Mouse (Mus musculus) T-helper 17 cell (primary cell): ENCODE data around the gene Fbxo17.

Source experiments
- in situ Hi-C, 2 experiments: fragments of 300-600 bp; cut with MboI, MseI; formaldehyde crosslinking; loops; 1 replicate in 1 of 2; 2 replicates in 1 of 2; pipeline ENCODE4 v1.15.1; 2025; ENCODE audit warnings: high pct_unique_total_duplicates in 2 of 2

Fbxo17 gene

GRCm38 (mm10) chr7:28717726-28718125 lies 1.1 kb downstream of the Fbxo17 start:
- in situ Hi-C loops, result no loop called here

DNA sequence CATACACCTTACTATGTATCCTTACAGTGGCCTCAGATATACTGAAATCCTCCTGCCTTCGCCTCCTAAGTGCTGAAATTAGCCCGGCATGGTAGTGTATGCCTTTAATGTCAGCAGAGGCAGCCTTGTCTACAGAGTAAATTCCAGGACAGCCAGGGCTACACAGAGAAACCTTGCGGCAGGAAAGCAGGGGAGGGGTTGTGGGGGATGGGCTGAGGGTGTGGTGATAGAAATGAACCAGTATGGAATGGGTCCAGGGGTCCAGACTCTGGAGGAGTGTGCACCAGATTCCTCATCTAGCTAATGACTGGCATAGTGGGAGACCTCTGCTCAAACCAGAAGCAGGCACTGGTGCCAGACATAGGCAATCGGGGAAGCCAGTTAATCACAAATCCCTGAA lies 2.6 kb downstream of the Fbxo17 start:
- in situ Hi-C loops, result no loop called here

DNA sequence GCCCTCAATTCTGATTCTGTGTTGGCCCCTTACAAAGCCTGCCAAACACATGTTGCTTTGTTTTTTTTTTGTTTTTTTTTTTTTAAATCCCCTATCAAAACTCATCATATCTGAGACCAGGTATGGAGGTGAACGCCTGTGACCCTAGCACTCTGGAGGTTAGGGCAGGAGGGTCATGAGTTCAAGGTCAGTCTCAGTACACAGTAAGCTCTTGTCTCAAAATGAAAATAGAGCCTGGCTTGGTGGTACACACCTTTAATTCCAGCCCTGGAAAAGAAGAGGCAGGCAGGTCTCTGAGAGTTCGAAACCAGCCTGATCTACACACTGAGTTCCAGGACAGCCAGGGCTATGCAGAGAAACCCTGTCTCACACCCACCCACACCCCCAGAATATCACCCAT lies 3.0 kb downstream of the Fbxo17 start:
- in situ Hi-C loops, result no loop called here

GRCm38 (mm10) chr7:28720753-28721537 lies 4.3 kb downstream of the Fbxo17 start:
- in situ Hi-C loops, result no loop called here

DNA sequence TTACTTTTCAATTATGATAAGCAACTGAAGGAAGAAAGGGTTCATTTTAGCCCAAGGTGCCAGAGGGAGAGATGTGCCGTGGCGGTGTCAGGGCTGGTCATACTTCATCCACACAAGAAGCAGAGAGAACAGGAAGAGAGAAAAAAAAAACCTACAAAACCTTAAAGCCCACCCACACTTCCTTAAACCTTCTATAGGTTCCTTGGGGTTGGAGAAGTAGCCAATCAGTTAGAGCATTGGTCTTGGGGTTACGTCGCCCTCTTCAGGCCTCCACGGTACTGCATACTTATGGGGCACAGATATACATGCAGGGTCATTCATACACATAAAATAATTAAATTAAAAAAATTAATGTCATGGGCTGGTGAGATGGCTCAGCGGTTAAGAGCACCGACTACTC lies 5.5 kb downstream of the Fbxo17 start:
- in situ Hi-C loops, result no loop called here

DNA sequence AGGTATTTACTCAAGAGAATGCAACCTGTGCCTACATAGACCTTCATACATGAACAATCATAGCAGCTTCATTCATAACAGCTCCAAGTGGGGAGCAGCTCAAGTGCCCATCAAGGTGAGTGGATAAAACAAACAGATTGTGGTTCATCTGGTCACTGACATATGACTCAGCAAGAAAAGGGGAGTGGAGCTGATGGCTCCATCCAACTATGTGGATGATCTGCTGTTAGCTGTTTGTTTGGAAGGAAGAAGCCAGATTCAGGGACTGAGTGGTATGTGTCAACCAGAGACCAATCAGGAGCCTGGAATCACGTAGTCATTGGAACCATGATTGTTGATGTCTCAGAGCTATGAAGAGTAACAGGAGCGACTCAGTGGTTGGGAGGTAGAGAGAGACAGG lies 8.0 kb downstream of the Fbxo17 start:
- in situ Hi-C loops, result loop anchor here in 1 of 2 experiments (5.0 kb wide), 1 partner anchor 117 kb away; no protein-coding TSS in a partner anchor

DNA sequence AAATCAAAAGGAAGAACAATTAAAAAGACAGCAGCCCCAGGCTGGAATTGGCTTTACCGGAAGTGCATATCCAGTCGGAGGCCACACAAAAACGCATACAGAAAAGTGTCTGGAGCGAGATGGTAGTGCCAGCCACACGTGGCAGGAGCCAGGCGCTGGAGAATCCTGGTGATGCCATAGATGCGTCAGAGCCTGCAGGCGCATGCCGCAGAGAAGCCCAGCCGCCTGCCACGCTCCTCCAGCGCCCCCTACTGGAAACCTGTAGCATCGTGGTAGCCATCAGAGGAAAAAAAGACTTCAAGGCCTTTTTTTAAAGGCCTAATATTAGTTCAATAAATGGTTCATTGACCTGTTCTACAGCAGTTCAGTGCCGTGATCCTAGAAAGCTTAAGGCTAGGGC lies 10.0 kb downstream of the Fbxo17 start:
- in situ Hi-C loops, result loop anchor here in 1 of 2 experiments (5.0 kb wide), 1 partner anchor 119 kb away; no protein-coding TSS in a partner anchor

DNA sequence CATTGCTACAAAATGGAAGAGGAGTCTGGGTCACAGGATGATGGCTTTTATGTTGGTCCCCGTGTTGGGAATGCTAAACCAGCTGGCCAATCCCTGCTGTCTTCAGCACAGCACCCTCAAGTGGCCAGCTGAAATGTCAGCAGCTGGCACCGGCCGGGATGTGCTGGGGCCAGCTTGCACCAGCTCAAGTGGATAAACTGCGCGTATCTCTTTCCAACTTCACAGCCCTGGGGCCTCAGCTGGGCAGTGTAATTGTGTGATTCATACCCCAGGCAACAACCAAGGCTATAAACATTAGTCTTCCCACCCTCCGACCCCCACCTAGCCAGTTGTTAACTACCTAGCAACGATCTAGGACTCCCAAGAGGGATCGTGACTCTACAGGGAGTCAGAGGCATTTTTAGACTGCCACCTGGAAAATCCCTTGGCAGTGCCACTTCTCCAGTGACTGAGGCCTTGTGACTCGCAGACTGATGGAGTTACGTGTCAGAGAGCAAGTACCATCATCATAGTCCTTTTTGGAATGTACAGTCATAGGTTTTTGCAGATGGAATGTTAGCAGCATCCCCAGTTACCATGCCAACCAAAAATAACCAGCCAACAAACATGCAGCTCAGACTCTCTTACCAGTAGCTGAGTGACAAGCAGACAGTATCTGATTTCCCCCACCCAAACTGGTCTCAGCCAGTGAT lies 11.2 kb downstream of the Fbxo17 start:
- in situ Hi-C loops, result loop anchor here in 1 of 2 experiments (5.0 kb wide), 1 partner anchor 120 kb away; no protein-coding TSS in a partner anchor

DNA sequence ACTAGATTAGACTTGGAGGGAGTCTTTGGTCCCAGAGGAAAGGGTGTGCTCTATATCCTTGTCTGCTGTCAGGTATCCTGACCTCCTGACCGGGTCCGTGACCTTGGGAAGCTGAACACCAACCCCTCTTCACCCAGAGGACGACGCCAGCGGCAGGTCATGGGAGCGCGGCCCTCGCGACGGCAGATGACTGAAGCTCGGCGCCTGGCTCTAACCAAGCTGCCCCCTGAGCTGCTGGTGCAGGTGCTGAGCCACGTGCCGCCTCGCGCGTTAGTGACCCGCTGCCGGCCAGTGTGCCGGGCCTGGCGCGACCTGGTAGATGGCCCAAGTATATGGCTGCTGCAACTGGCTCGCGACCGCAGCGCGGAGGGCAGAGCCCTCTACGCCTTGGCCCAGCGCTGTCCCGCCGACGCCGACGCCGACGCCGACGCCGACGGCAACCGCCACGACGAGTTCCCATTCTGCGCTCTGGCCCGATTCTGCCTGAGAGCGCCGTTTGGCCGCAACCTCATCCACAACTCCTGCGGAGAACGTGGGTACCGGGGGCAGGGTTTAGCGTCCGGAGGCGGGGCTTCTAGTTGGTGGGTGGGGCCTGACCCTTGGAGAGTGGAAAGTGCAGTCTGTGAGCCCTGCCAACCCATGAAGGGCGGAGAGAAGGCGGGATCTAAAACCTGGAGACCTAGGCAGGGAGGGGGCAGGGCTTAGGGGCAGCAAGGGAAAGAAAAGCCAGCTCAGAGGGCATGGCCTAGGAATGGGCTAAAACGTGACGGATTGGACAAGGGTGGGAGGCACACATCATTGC lies 15.9 kb downstream of the Fbxo17 start:
- in situ Hi-C loops, result no loop called here

DNA sequence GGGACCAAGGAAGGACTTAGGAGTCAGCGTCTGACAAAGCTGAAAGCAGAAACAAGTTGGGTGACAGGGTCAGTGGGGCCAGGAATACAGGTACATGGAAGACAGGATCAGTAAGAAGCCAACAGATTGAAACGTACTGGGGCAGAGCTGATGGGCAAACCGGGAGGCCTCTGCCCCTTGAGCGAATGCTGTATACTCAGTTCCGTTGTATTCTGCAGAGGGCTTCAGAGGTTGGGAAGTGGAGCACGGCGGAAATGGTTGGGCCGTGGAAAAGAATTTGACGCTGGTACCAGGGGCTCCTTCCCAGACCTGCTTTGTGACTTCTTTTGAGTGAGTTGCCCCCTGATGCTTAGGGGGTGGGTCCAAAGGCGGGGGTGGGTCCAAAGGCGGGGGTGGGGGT lies 16.6 kb downstream of the Fbxo17 start:
- in situ Hi-C loops, result no loop called here

GRCm38 (mm10) chr7:28735701-28736100 lies 19.1 kb downstream of the Fbxo17 start:
- in situ Hi-C loops, result no loop called here

DNA sequence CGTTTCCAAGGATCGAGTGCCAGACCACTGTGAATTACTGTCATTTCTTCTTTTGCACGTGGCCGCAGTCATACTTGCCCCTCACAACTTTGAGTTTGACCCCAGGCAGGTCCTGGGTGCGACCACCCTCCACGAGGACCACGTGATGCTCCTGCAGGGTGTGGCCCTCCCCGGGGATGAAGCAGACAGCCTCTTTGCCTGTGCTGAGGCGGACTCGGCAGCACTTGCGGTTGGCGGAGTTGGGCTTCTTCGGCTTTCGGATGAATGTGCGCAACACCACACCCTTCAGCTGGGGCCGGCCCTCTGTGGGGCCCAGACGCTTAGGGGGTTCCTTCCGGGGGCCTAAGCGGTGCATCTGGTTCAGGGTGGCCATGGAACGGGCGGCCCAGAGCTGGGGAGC lies 23.2 kb downstream of the Fbxo17 start:
- in situ Hi-C loops, result no loop called here

DNA sequence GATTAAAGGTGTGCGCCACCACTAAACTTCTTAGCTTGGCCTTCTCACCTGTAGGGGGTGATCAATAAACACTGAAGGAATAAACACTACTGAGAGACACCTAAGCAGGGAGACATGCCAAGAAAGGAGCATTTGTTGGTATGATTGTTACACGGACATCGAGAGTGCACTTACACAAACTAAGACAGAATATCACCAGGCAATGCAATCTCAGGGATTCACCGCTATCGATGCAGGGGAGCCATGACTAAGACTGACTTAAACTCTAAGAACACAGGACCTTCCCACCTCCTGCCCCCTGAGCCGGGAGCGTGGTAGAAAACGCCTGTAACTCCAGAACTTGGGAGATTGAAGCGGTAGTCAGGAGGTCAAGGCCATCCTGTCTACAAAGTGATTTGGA lies 24.3 kb downstream of the Fbxo17 start:
- in situ Hi-C loops, result no loop called here

DNA sequence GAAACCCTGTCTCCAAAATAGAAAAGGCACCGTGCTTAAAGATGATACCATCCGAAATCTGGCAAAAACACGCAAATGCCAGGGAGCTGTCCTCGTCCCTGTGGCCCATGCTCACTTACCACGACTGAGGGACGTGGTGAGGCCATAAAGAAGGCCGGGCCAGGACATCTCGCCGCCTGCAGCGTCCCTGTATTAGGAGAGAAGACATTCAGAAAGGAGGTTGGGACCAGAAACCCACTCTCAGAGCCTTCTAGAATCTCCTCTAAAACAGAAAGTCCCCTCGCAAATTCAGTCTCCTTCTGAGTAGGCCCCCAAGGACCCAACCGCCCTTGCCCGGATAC lies 24.7 kb downstream of the Fbxo17 start:
- in situ Hi-C loops, result no loop called here

GRCm38 (mm10) chr7:28741709-28742438 lies 25.3 kb downstream of the Fbxo17 start, which contains the start of the genes Mrps12 and Sars2:
Gene Mrps12, minus strand, starts transcription at chr7:28741820.
Gene Sars2, plus strand, starts transcription at chr7:28741992.
- in situ Hi-C loops, result no loop called here

DNA sequence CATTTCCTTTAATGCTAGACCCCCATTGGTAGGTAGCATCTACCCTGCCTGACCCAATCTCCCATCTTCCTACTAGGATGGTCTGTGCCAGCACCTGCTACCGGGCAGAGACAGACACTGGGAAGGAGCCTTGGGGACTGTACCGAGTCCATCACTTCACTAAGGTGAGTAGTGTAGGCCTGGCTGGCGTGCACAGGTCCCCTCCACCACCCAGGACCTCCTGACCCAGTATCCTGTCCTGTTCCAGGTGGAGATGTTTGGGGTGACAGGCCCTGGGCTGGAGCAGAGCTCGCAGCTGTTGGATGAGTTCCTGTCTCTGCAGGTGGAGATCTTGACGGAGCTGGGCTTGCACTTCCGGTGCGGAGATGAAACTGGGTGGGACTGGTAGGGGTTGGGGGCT lies 33.3 kb downstream of the Fbxo17 start:
- in situ Hi-C loops, result no loop called here

DNA sequence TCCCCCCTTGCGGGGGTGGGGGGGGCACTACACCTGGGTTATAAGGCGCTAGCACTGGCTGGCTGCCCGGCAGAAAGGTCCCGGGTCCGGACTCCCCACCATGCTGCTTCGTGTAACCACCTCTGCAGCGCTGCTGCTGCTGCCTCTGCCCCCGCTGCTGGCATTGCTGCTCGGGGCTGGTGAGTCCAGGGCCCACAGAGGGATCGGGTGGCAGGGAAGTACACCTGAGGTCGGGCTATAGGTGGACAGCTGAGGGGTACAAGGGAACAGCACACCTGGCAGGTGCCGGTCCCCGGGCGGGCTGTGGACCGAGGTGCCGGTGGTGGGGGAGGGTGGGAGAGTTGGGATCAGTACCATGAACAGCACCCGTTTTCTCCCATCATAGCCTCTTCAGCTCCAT lies 39.5 kb downstream of the Fbxo17 start, which contains the start of gene Ccer2:
TSS of gene Ccer2 (plus strand) at position 96 of the 400 bp plus-strand sequence.
- in situ Hi-C loops, result no loop called here

DNA sequence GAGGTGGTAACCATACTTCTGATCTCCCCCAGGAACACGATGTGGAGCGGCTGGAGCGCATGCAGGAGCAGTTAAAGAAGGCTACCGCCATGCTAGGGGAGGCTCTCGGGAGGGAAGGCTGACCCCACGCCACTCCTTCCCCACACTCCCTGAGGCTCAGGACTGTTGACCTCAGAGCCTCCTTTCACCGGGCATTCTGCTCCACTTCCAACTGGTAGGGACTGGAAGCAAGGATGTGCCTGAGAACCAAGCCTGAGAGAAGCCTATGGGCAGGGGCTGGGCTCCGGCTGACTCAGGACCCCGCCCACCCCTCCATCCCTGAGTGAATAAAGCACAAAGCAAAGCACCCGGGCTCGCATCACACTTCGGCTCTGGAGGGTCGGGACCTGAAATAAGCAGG lies 42.0 kb downstream of the Fbxo17 start:
- in situ Hi-C loops, result no loop called here

DNA sequence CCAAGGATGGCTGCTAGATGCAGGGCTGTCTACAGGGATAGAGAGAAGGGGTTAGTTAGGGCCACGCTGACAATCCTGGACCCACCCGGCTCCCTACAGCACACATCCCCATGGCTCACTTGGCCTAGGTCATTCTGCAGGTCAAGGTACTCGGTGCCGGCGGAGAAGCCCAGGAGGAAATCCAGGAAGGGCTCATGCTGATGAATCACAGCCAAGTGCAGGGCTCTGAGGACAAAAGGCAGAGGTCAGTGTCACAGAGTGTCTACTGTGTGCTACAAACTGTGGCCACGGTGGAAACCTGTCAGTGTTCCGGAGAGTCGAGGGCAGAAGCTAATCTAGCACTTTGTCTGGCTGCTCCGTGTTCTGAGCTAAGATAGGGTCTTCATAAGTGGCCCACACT lies 45.3 kb downstream of the Fbxo17 start:
- in situ Hi-C loops, result no loop called here

GRCm38 (mm10) chr7:28765211-28765610 lies 48.6 kb downstream of the Fbxo17 start:
- in situ Hi-C loops, result no loop called here

GRCm38 (mm10) chr7:28766173-28766879 lies 49.7 kb downstream of the Fbxo17 start, which contains the start of gene Sirt2:
Gene Sirt2, plus strand, starts transcription at chr7:28766735.
- in situ Hi-C loops, result no loop called here
